Mouse (Mus musculus) embryonic fibroblast, embryonic 13.5 days (primary cell): Measurements from ENCODE around the gene Zfp507.

Experiments
- CTCF ChIP-seq: IDR thresholded peaks from 2 replicates; pipeline ENCODE4 v1.5.1; 2011; ENCODE audit warnings: mild to moderate bottlenecking, control low read depth, low read length, moderate library complexity, borderline replicate concordance; ENCODE audit not compliant: insufficient read depth
- POLR2A ChIP-seq: IDR thresholded peaks from 2 replicates; pipeline ENCODE4 v1.6.1; 2011; ENCODE audit warnings: low read depth, mild to moderate bottlenecking, control low read depth, low read length, moderate library complexity

- TF ChIP-seq CTCF = no peak
- TF ChIP-seq POLR2A = no peak
These were observed 12.2 kb upstream of the Zfp507 start for GRCm38 (mm10) chr7:35814759-35815551.
